Mouse (Mus musculus): ENCODE results near the gene Arhgef39. TPM values are rescaled to one million over a fixed set of nuclear protein-coding genes. Genes with fewer than 3 reads are reported as not detected.

Arhgef39 gene
- polyA plus RNA-seq, 1 experiment from 2014 or later, result 47.2 TPM

DNA sequence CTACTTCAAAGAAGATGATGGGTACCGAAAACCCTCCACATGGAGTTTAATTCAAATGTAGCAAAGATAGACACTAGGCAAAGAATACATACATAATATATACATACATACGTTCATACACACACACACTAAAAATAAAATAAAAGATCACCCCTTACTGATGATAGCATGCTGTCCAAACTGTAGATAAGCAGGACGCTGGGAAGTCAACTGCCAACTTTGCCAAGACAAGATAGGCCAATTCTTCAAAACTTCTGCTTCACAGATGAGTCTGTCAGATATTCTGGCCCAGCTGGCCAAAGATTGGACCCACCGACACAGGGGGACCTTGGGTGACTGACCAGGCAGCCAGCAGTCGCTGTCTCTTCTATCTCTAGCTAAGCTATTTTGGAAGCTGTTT, 36.4 kb downstream of the Arhgef39 start:
- Histone ChIP-seq H3K36me3 (no peaks in the 10 kb centered on the region), H3K27ac (no peak overlapping the region), H3K9me3 (no peaks in the 10 kb centered on the region), H3K4me3 (no peak overlapping the region), H3K27me3 (ENCODE audit: insufficient read depth, poor library complexity, severe bottlenecking) (no peaks in the 10 kb centered on the region), H3K4me1 (replicated peaks) (0 out of 2 replicates have a peak, but pooled peaks cover 6% of the 10 kb centered on the region)
- 92% methylated on average over 5 of the region's 5 CpGs for WGBS
- DNase-seq (ENCODE audit: low spot score), result no peak

DNA sequence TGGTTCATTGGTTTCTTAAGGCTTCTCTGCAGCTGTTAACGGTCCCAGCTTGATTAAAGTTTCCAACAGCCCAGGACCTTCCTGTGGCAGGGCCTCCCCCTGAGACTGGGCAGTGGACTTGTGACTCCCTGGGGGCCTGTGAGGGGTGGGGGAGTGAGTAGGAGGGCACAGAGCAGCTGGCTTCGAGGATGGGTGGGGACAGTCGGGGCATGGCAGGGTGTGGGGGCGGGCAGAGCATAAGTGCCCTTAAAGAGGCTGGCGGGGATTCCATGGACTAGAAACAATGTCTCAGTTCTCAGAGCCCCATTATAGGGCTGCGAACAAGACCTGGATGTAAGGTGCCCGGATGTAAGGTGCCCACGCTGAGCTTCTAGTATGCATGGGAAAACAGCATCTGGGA, 42.4 kb downstream of the Arhgef39 start:
- no peak overlapping the region for H3K27ac ChIP-seq
- peaks cover 37% of the 10 kb centered on the region for H3K27me3 ChIP-seq (ENCODE audit: insufficient read depth, poor library complexity, severe bottlenecking)
- H3K4me1 ChIP-seq (replicated peaks), result peaks cover 37% of the 10 kb centered on the region
- H3K4me3 ChIP-seq, result no peak overlapping the region
- H3K9me3 ChIP-seq, result no peaks in the 10 kb centered on the region
- DNase-seq (ENCODE audit: low spot score), result no peak
- WGBS, result 14% methylated on average over 8 of the region's 8 CpGs
- no peaks in the 10 kb centered on the region for H3K36me3 ChIP-seq

DNA sequence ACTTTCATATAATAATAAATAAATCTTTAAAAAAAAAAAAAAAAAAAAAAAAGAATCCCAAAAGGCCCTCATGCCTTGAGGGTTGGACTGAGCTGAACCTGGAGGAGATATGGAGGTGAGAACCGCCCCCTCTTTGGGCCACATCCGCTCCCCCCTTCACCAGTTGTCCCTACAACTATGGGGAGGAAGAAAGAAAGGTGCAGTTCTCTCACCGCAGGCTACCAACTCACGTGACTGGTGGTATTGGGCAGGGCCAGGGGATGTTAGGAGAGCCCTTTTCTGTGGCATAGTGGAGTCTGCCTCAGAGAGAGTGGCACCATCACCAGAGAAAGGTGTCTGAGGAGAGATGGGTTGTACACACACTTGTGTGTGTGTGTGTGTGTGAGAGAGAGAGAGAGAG, 43.0 kb downstream of the Arhgef39 start:
- Histone ChIP-seq H3K4me1 (replicated peaks) (peaks cover 37% of the 10 kb centered on the region), H3K27me3 (ENCODE audit: insufficient read depth, poor library complexity, severe bottlenecking) (peaks cover 41% of the 10 kb centered on the region), H3K36me3 (no peaks in the 10 kb centered on the region), H3K9me3 (no peaks in the 10 kb centered on the region), H3K27ac (no peak overlapping the region), H3K4me3 (no peak overlapping the region)
- DNase-seq (ENCODE audit: low spot score), result no peak
- WGBS, result 24% methylated on average over 4 of the region's 4 CpGs

GRCm38 (mm10) chr4:43454041-43454836, 45.3 kb downstream of the Arhgef39 start, which contains the start of gene Cd72:
Gene Cd72 (minus strand): TSS chr4:43454628.
- Histone ChIP-seq H3K27me3 (ENCODE audit: insufficient read depth, poor library complexity, severe bottlenecking) (peaks cover 41% of the 10 kb centered on the region), H3K9me3 (no peaks in the 10 kb centered on the region), H3K4me3 (peak within 1 kb of the TSS; percentile 48), H3K4me1 (replicated peaks) (peaks cover 31% of the 10 kb centered on the region), H3K27ac (peak within 1 kb of the TSS; percentile 45), H3K36me3 (no peaks in the 10 kb centered on the region)
- DNase-seq (ENCODE audit: low spot score), result peak; percentile 14
- WGBS, result 33% methylated on average over 20 of the region's 20 CpGs

DNA sequence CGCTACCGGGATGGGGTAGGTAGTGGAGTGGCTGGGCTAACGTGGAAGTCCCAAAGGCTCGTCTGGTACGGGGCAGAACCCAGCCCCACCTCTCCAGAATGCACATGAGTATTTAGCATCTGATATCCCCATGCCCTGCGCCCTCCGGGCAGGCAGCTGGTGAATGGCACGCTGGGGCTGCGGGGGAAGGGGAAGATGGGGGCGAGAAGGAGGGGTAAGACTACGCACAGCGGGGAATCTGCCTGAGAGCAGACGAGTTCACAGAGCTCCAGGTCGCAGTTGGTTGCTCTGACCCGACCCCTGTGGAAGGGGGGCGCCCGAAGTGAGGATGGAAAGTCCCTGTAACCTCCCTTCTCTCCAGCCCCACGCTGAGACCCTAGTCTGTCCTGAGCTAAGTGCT, 46.1 kb downstream of the Arhgef39 start:
- Histone ChIP-seq H3K27ac (peak overlapping the region; percentile 45; the same call in 1 of the 2 replicates), H3K36me3 (peaks cover 3% of the 10 kb centered on the region), H3K4me1 (replicated peaks) (peaks cover 31% of the 10 kb centered on the region), H3K9me3 (no peaks in the 10 kb centered on the region), H3K4me3 (peak overlapping the region; percentile 48), H3K27me3 (ENCODE audit: insufficient read depth, poor library complexity, severe bottlenecking) (peaks cover 41% of the 10 kb centered on the region)
- peak; percentile 42 for DNase-seq (ENCODE audit: low spot score)
- WGBS, result under 1% methylated on average over 18 of the region's 18 CpGs

GRCm38 (mm10) chr4:43452315-43452714, 47.2 kb downstream of the Arhgef39 start:
- DNase-seq (ENCODE audit: low spot score), result no peak
- Histone ChIP-seq H3K27ac (no peak overlapping the region), H3K9me3 (no peaks in the 10 kb centered on the region), H3K4me3 (no peak overlapping the region), H3K36me3 (peaks cover 14% of the 10 kb centered on the region), H3K27me3 (ENCODE audit: insufficient read depth, poor library complexity, severe bottlenecking) (peaks cover 41% of the 10 kb centered on the region), H3K4me1 (replicated peaks) (peaks cover 30% of the 10 kb centered on the region)
- WGBS, result 66% methylated on average over 11 of the region's 11 CpGs

DNA sequence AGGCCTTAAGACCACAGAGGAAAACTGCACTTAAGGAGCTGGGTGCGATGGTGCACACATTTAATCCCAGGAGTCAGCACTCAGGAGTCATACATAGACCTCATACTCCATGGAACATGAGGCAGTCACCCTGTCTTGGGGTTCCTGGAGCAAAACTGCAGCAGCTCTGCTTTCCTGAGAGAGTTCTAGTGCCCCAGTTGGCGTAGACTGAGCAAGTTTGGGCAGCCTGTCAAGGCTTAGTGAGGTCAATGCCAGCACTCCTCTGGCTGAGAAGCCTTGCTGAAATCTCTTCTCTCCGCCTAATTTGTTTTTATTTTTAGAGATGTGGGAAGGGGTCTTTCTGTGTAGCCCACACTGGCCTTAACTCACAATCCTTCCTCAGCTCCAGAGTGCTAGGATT, 50.9 kb downstream of the Arhgef39 start:
- H3K4me1 ChIP-seq (replicated peaks), result peaks cover 21% of the 10 kb centered on the region
- H3K4me3 ChIP-seq, result no peak overlapping the region
- H3K9me3 ChIP-seq, result no peaks in the 10 kb centered on the region
- H3K27me3 ChIP-seq (ENCODE audit: insufficient read depth, poor library complexity, severe bottlenecking), result peaks cover 18% of the 10 kb centered on the region
- no peak overlapping the region for H3K27ac ChIP-seq
- H3K36me3 ChIP-seq, result peaks cover 42% of the 10 kb centered on the region
- DNase-seq (ENCODE audit: low spot score), result no peak
- WGBS, result 95% methylated on average over 3 of the region's 3 CpGs

DNA sequence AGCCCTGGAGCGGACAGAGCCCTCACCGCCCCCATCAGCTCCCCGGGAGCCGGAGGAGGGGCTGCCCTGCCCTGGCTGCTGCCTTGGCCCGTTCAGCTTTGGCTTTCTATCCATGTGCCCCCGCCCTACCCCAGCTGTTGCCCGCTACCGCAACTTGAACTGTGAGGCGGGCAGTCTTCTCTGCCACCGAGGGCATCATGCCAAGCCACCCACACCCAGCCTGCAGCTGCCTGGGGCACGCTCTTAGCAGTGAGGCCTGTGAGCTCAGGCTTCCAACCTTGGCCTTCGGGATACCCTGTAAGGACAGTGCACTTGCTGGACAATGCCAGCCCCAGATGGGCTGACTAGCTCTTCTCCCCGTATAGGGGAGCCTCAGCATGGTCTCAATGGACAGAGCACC, 52.2 kb downstream of the Arhgef39 start:
- Histone ChIP-seq H3K9me3 (no peaks in the 10 kb centered on the region), H3K4me3 (no peak overlapping the region), H3K27me3 (ENCODE audit: insufficient read depth, poor library complexity, severe bottlenecking) (peaks cover 5% of the 10 kb centered on the region), H3K27ac (no peak overlapping the region), H3K4me1 (replicated peaks) (peaks cover 16% of the 10 kb centered on the region), H3K36me3 (peaks cover 42% of the 10 kb centered on the region)
- DNase-seq (ENCODE audit: low spot score), result no peak
- 92% methylated on average over 13 of the region's 13 CpGs for WGBS

Other genes with a start within 250 kb of the Arhgef39 start
- gene Atp8b5, start 232.5 kb downstream of the Arhgef39 start, polyA plus RNA-seq (2016; fragmentation: Nextera tagmentation; extraction: Ambion mirVana), result 0.18 and 0.26 TPM in 2 replicates
- 12.5 and 33.4 TPM in 2 replicates for gene Rusc2, start 117.7 kb downstream of the Arhgef39 start, polyA plus RNA-seq (2016; fragmentation: Nextera tagmentation; extraction: Ambion mirVana)
- 0.47 TPM in 1 of 2 replicates, not detected in the other for gene Fam166b, start 70.6 kb downstream of the Arhgef39 start, polyA plus RNA-seq (2016; fragmentation: Nextera tagmentation; extraction: Ambion mirVana)
- 7.1 and 8.3 TPM in 2 replicates for gene Tesk1, start 57.8 kb downstream of the Arhgef39 start, polyA plus RNA-seq (2016; fragmentation: Nextera tagmentation; extraction: Ambion mirVana)
- gene Cd72, start 45.1 kb downstream of the Arhgef39 start, polyA plus RNA-seq (2016; fragmentation: Nextera tagmentation; extraction: Ambion mirVana), result 1.8 and 2.4 TPM in 2 replicates
- gene Sit1, start 16.0 kb downstream of the Arhgef39 start, polyA plus RNA-seq (2016; fragmentation: Nextera tagmentation; extraction: Ambion mirVana), result not detected in 2 replicates
- gene Ccdc107, start 6.8 kb downstream of the Arhgef39 start, polyA plus RNA-seq (2016; fragmentation: Nextera tagmentation; extraction: Ambion mirVana), result 45.2 and 50.9 TPM in 2 replicates
- 0.76 and 0.93 TPM in 2 replicates for gene Car9, start 7.3 kb upstream of the Arhgef39 start, polyA plus RNA-seq (2016; fragmentation: Nextera tagmentation; extraction: Ambion mirVana)
- 55.9 and 65.7 TPM in 2 replicates for gene Tpm2, start 24.1 kb upstream of the Arhgef39 start, polyA plus RNA-seq (2016; fragmentation: Nextera tagmentation; extraction: Ambion mirVana)
- 40.7 and 53.3 TPM in 2 replicates for gene Creb3, start 62.6 kb upstream of the Arhgef39 start, polyA plus RNA-seq (2016; fragmentation: Nextera tagmentation; extraction: Ambion mirVana)
- 52.8 and 58.9 TPM in 2 replicates for gene Tln1, start 63.0 kb upstream of the Arhgef39 start, polyA plus RNA-seq (2016; fragmentation: Nextera tagmentation; extraction: Ambion mirVana)
- 20.3 and 25.6 TPM in 2 replicates for gene Rgp1, start 79.0 kb upstream of the Arhgef39 start, polyA plus RNA-seq (2016; fragmentation: Nextera tagmentation; extraction: Ambion mirVana)
- 28.0 and 36.3 TPM in 2 replicates for gene Gba2, start 79.2 kb upstream of the Arhgef39 start, polyA plus RNA-seq (2016; fragmentation: Nextera tagmentation; extraction: Ambion mirVana)
- 0.88 and 1.0 TPM in 2 replicates for gene Msmp, start 84.8 kb upstream of the Arhgef39 start, polyA plus RNA-seq (2016; fragmentation: Nextera tagmentation; extraction: Ambion mirVana)
- 22.4 and 26.5 TPM in 2 replicates for gene Npr2, start 132.2 kb upstream of the Arhgef39 start, polyA plus RNA-seq (2016; fragmentation: Nextera tagmentation; extraction: Ambion mirVana)
- gene Spag8, start 153.9 kb upstream of the Arhgef39 start, polyA plus RNA-seq (2016; fragmentation: Nextera tagmentation; extraction: Ambion mirVana), result 5.2 and 10.0 TPM in 2 replicates
- 76.4 and 82.0 TPM in 2 replicates for gene Hint2, start 156.8 kb upstream of the Arhgef39 start, polyA plus RNA-seq (2016; fragmentation: Nextera tagmentation; extraction: Ambion mirVana)
- gene Tmem8b, start 169.3 kb upstream of the Arhgef39 start, polyA plus RNA-seq (2016; fragmentation: Nextera tagmentation; extraction: Ambion mirVana), result 5.2 and 9.4 TPM in 2 replicates
- 1.8 and 2.4 TPM in 2 replicates for gene Fam221b, start 169.4 kb upstream of the Arhgef39 start, polyA plus RNA-seq (2016; fragmentation: Nextera tagmentation; extraction: Ambion mirVana)
- not detected in 2 replicates for gene Olfr70, start 201.1 kb upstream of the Arhgef39 start, polyA plus RNA-seq (2016; fragmentation: Nextera tagmentation; extraction: Ambion mirVana)
- not detected in 2 replicates for gene Olfr71, start 210.6 kb upstream of the Arhgef39 start, polyA plus RNA-seq (2016; fragmentation: Nextera tagmentation; extraction: Ambion mirVana)
- gene Hrct1, start 227.5 kb upstream of the Arhgef39 start, polyA plus RNA-seq (2016; fragmentation: Nextera tagmentation; extraction: Ambion mirVana), result 0.25 and 0.44 TPM in 2 replicates
- gene Spaar, start 230.3 kb upstream of the Arhgef39 start, polyA plus RNA-seq (2016; fragmentation: Nextera tagmentation; extraction: Ambion mirVana), result not detected in 2 replicates

Data from hindbrain, embryonic 10.5 days (tissue).